Mouse (Mus musculus): ENCODE data around the gene Cpn1. TPM values are rescaled to one million over a fixed set of nuclear protein-coding genes. Genes with fewer than 3 reads are reported as not detected.

Cpn1 gene
- polyA plus RNA-seq, 1 experiment from 2014 or later = not detected

DNA sequence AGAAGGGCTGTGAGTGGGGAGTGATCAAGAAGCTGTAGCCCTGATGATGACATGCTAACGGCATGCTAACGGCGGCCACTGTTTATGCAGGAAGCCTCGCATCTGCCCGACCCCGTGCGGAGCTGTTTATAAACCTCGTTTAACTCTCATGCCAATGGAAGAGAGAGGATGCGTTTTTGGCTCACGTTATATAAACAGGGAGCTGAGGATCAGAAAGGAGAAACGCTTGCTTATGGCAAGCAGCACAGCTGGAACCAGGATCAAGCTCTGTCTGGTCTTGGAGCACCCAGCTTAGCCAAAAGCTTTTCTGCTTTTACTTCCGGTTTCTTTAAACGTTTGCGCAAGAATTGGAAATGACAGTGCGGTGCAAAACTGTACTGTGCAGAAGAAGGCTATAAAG lies 22.4 kb upstream of the Cpn1 start:
- Histone ChIP-seq H3K36me3 (no peaks in the 10 kb centered on the region), H3K4me2 (no peak overlapping the region), H3K9ac (no peak overlapping the region), H3K27ac (no peak overlapping the region), H3K4me1 (no peaks in the 10 kb centered on the region), H3K27me3 (no peaks in the 10 kb centered on the region), H3K4me3 (no peak overlapping the region), H3K9me3 (no peaks in the 10 kb centered on the region)
- 73% methylated on average over 15 of the region's 15 CpGs for WGBS
- ATAC-seq (ENCODE audit: insufficient number of reproducible peaks, insufficient read depth, low FRiP score, low TSS enrichment, low read depth) = no peak

DNA sequence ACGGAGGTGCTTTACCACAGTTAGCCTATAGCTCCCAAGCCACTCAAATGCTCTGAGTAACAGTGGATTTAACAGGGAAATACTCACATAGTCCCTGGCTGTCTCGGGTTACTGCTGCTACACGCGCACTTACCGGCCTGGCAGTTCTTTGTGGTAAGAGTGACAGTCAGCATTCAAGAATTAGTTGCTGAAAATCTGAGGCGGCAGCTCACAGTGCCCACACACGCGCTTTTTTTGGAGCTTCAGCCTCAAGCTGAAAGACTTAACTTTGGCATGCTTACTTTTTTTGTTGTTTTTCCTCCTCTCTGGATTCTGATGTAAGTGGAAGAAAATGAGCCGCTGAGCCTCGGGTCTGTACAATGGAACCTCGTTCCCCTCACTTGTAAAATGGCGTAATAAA lies 20.8 kb upstream of the Cpn1 start:
- no peak overlapping the region for H3K9ac ChIP-seq
- no peaks in the 10 kb centered on the region for H3K4me1 ChIP-seq
- ATAC-seq (ENCODE audit: insufficient number of reproducible peaks, insufficient read depth, low FRiP score, low TSS enrichment, low read depth) = no peak
- H3K9me3 ChIP-seq = no peaks in the 10 kb centered on the region
- no peak overlapping the region for H3K4me3 ChIP-seq
- no peak overlapping the region for H3K27ac ChIP-seq
- WGBS = 54% methylated on average over 12 of the region's 12 CpGs
- H3K36me3 ChIP-seq = no peaks in the 10 kb centered on the region
- H3K4me2 ChIP-seq = no peak overlapping the region
- H3K27me3 ChIP-seq = no peaks in the 10 kb centered on the region

DNA sequence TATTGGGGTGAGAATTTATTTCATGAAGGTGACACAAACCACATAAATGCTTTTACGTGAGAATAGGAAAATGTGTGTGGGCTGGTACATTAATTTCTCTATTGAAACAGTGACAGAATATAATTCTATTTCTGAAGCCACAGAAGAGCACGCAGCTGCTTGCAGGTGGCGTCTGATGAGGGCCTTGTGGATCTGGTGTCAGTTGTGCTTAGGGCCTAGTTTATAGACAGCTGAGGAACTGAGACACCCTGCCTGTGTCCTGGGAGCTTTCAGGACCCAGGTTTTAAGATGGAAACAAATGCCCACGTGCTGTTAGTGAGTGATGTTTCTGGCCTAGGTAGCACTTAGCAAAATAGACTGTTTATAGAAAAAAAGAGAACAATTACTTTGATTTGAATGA lies 18.7 kb upstream of the Cpn1 start:
- Histone ChIP-seq H3K36me3 (no peaks in the 10 kb centered on the region), H3K4me1 (no peaks in the 10 kb centered on the region), H3K27me3 (no peaks in the 10 kb centered on the region), H3K9ac (no peak overlapping the region), H3K4me3 (no peak overlapping the region), H3K27ac (no peak overlapping the region), H3K4me2 (no peak overlapping the region), H3K9me3 (no peaks in the 10 kb centered on the region)
- 78% methylated on average over 4 of the region's 4 CpGs for WGBS
- no peak for ATAC-seq (ENCODE audit: insufficient number of reproducible peaks, insufficient read depth, low FRiP score, low TSS enrichment, low read depth)

DNA sequence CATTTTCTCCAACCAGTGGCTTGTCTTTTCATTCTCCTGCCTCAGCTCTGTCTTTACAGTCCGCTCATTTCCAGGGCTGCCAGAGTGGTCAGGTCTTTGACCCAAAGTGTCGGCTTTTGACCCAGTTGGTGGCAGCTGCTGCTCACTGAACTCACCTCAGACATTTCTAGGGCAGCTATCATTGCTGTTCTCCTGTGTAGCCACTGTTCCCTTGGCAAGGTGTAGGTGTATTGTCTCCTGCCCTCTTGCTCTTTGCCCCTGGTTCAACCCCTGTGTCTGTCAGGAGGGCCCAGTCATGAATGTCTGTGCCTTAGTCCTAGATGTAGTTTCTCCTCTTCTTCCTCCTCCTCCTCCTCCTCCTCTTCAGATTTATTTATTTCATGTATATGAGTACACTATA lies 17.9 kb upstream of the Cpn1 start:
- no peak overlapping the region for H3K4me2 ChIP-seq
- ATAC-seq (ENCODE audit: insufficient number of reproducible peaks, insufficient read depth, low FRiP score, low TSS enrichment, low read depth) = no peak
- H3K9ac ChIP-seq = no peak overlapping the region
- no peak overlapping the region for H3K4me3 ChIP-seq
- WGBS = 88% methylated on average over 2 of the region's 2 CpGs
- no peaks in the 10 kb centered on the region for H3K9me3 ChIP-seq
- no peak overlapping the region for H3K27ac ChIP-seq
- no peaks in the 10 kb centered on the region for H3K36me3 ChIP-seq
- no peaks in the 10 kb centered on the region for H3K4me1 ChIP-seq
- no peaks in the 10 kb centered on the region for H3K27me3 ChIP-seq

DNA sequence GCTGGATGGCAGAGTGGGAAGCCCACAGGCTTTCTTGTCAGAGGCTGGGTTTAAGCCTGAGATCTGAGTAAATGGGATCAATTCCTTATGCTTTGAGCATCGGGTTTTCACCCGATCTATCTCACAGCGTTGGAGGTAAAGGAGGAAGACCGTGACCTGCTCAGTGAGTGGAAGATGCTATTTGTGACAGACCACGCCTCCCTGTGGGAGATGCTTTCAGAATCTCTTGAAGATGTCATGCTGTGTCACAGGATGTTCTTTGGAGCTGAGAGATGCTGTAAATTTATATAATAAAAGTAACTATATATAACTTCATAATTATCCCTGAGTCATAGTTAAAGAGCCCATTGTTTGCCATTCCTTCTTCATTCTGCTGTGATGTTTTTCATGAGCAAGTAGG lies 14.4 kb upstream of the Cpn1 start:
- WGBS = 76% methylated on average over 5 of the region's 5 CpGs
- Histone ChIP-seq H3K27ac (no peak overlapping the region), H3K9me3 (no peaks in the 10 kb centered on the region), H3K9ac (no peak overlapping the region), H3K4me3 (no peak overlapping the region), H3K27me3 (no peaks in the 10 kb centered on the region), H3K4me1 (no peaks in the 10 kb centered on the region), H3K4me2 (no peak overlapping the region), H3K36me3 (no peaks in the 10 kb centered on the region)
- no peak for ATAC-seq (ENCODE audit: insufficient number of reproducible peaks, insufficient read depth, low FRiP score, low TSS enrichment, low read depth)

DNA sequence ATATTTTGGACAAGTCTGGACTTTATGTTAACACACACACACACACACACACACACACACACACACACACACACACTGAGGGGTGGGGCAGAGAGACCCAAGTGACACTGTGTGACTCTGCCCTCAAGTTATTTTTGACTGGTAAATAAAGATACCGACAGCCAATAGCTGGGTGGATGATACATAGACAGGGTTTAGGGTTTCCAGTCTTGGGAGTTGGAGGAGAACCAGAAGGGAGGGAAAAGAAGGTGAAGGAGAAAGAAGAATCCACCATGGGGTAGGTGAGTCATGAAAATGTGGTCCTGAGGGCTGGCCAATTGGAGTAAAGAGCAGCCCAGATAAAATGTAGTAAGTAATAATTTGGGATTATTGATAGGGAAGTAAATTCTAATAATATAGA lies 13.7 kb upstream of the Cpn1 start:
- H3K27me3 ChIP-seq = no peaks in the 10 kb centered on the region
- no peaks in the 10 kb centered on the region for H3K4me1 ChIP-seq
- H3K9ac ChIP-seq = no peak overlapping the region
- no peaks in the 10 kb centered on the region for H3K9me3 ChIP-seq
- no peak overlapping the region for H3K4me2 ChIP-seq
- H3K27ac ChIP-seq = no peak overlapping the region
- ATAC-seq (ENCODE audit: insufficient number of reproducible peaks, insufficient read depth, low FRiP score, low TSS enrichment, low read depth) = no peak
- no peaks in the 10 kb centered on the region for H3K36me3 ChIP-seq
- 86% methylated on average over 1 of the region's 1 CpGs for WGBS
- no peak overlapping the region for H3K4me3 ChIP-seq

DNA sequence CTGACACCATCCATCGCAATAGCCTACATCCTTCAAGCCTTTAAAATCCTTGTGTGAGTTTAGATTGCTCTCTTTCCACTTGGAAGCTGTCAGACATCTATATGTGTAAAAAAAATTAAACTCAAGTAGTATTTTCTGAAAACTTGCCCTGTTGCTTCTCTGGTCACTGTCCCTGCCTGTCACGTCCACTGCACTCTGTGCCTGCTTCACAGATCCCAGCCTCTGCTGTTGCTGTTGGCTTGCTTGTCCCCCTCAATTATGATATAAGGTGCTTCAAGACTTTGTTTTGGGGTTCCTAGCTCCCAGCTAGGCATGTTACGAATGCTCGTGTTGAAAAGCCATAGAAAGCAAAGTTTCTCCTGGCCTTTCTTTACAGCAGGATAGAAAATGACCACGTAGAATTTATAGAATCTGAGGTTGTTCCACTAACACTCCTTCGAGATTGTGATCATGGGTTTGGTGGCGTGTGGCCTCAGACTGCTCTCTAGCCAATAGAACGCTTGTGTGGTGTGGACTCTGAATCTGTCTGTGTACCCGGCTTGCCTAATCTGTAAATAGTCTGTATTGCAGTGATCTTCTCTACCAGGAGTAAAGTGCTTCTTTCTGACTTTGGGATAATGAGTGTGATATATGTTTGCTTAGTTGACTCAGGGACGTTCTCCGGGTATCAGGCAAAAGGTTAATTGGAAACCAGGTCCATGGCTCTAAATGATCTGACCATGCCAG lies 12.6 kb upstream of the Cpn1 start:
- WGBS = 87% methylated on average over 11 of the region's 11 CpGs
- ATAC-seq (ENCODE audit: insufficient number of reproducible peaks, insufficient read depth, low FRiP score, low TSS enrichment, low read depth) = no peak
- H3K4me3 ChIP-seq = no peak overlapping the region

DNA sequence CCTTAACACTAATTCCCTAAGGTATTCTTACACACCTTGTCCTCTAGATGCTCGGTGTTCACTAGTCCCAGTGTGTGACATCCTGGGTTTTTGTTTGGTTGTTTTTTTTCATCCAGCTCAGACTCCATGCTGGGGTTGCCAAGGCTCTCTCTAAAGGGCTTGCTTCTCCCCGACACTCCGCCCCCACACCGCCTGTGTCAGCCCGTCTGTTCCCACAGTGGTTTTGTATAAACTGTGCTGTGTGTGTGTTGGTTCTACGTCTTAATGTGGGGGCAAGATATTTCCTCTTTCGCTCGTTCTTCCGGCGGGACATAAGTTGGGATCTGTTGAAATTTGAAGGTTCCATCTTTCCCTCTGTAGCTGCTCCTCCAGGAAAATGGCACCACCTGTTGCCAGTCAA lies 11.7 kb upstream of the Cpn1 start:
- no peak for ATAC-seq (ENCODE audit: insufficient number of reproducible peaks, insufficient read depth, low FRiP score, low TSS enrichment, low read depth)
- no peak overlapping the region for H3K27ac ChIP-seq
- WGBS = 88% methylated on average over 10 of the region's 10 CpGs
- H3K9me3 ChIP-seq = no peaks in the 10 kb centered on the region
- no peaks in the 10 kb centered on the region for H3K27me3 ChIP-seq
- no peaks in the 10 kb centered on the region for H3K4me1 ChIP-seq
- H3K4me2 ChIP-seq = no peak overlapping the region
- H3K4me3 ChIP-seq = no peak overlapping the region
- H3K36me3 ChIP-seq = no peaks in the 10 kb centered on the region
- H3K9ac ChIP-seq = no peak overlapping the region

More for the DNA sequence above, 12.6 kb upstream of the Cpn1 start:
- no peak overlapping the region for H3K27ac ChIP-seq
- H3K9me3 ChIP-seq = no peaks in the 10 kb centered on the region
- no peak overlapping the region for H3K9ac ChIP-seq
- no peak overlapping the region for H3K4me2 ChIP-seq
- no peaks in the 10 kb centered on the region for H3K4me1 ChIP-seq
- H3K36me3 ChIP-seq = no peaks in the 10 kb centered on the region
- no peaks in the 10 kb centered on the region for H3K27me3 ChIP-seq

DNA sequence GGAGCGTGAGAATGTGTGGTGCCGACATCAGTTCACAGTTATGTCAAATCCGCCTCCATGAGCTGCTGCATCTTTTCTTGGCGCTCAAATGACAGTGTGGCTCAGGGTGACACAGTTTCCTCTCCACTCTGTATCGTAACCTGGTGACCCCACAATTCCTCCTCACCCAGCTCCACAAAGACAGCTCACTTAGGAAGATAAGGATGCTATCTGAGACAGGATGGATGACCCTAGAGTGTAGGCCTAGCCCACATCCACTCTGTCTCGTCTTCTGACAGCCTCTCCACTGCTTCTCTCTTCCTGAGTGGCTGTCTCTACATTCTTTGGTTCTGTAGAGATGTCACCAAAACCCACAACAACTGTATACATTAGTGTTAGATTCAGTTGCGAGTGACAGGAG lies 9.1 kb upstream of the Cpn1 start:
- ATAC-seq (ENCODE audit: insufficient number of reproducible peaks, insufficient read depth, low FRiP score, low TSS enrichment, low read depth) = no peak
- H3K4me1 ChIP-seq = no peaks in the 10 kb centered on the region
- H3K4me2 ChIP-seq = no peak overlapping the region
- H3K9ac ChIP-seq = no peak overlapping the region
- H3K27me3 ChIP-seq = no peaks in the 10 kb centered on the region
- H3K9me3 ChIP-seq = no peaks in the 10 kb centered on the region
- H3K27ac ChIP-seq = no peak overlapping the region
- 79% methylated on average over 7 of the region's 7 CpGs for WGBS
- no peak overlapping the region for H3K4me3 ChIP-seq
- H3K36me3 ChIP-seq = no peaks in the 10 kb centered on the region

DNA sequence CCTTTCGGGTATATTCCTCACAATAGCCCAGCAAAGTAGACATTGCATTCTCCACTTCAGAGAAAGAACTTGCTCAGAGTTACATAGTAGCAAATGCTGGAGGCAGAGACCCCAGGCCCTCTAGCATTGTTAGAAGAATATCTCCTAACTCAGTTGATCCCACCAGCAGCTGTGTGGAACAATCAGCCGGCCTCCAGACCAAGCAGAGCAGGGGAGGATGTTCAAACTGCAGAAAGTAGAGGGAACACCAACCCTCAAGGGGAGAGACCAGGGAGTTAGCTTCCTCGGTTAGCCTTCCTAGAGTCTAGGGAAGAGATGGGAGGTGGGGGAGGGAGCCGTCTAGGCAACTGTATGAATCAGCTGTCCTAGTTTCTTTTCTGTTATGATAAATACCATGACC lies 6.1 kb upstream of the Cpn1 start:
- 68% methylated on average over 4 of the region's 4 CpGs for WGBS
- no peaks in the 10 kb centered on the region for H3K36me3 ChIP-seq
- ATAC-seq (ENCODE audit: insufficient number of reproducible peaks, insufficient read depth, low FRiP score, low TSS enrichment, low read depth) = no peak

DNA sequence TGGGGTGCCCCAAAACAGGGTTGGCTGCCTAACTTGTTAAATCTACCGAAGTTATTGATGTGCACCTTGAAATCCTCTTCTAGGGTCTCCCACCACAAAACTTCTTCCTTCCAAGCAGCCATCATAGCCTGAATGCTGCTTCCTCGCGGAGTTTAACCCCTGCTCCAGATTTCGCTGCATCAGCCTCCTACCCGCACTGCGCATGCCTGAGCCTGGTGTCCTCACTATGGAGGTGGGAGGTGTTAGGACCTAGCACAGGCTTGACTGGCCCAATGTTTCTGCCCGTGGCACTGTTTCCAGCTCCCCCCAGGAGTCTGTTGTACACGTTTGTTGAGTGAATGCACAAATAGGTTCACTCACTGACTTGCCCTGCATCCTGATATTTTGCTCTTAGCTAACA lies 4.0 kb upstream of the Cpn1 start:
- no peaks in the 10 kb centered on the region for H3K9me3 ChIP-seq
- H3K9ac ChIP-seq = no peak overlapping the region
- no peaks in the 10 kb centered on the region for H3K36me3 ChIP-seq
- no peak overlapping the region for H3K4me3 ChIP-seq
- H3K27me3 ChIP-seq = peaks cover 16% of the 10 kb centered on the region
- ATAC-seq (ENCODE audit: insufficient number of reproducible peaks, insufficient read depth, low FRiP score, low TSS enrichment, low read depth) = no peak
- no peak overlapping the region for H3K27ac ChIP-seq
- WGBS = 82% methylated on average over 8 of the region's 8 CpGs
- 0 out of 2 replicates have a peak, but pooled peaks cover 7% of the 10 kb centered on the region for H3K4me1 ChIP-seq
- no peak overlapping the region for H3K4me2 ChIP-seq

More for the DNA sequence above, 6.1 kb upstream of the Cpn1 start:
- H3K4me1 ChIP-seq = no peaks in the 10 kb centered on the region
- no peak overlapping the region for H3K9ac ChIP-seq
- H3K27me3 ChIP-seq = no peaks in the 10 kb centered on the region
- H3K4me3 ChIP-seq = no peak overlapping the region
- no peak overlapping the region for H3K27ac ChIP-seq
- no peak overlapping the region for H3K4me2 ChIP-seq
- H3K9me3 ChIP-seq = no peaks in the 10 kb centered on the region

DNA sequence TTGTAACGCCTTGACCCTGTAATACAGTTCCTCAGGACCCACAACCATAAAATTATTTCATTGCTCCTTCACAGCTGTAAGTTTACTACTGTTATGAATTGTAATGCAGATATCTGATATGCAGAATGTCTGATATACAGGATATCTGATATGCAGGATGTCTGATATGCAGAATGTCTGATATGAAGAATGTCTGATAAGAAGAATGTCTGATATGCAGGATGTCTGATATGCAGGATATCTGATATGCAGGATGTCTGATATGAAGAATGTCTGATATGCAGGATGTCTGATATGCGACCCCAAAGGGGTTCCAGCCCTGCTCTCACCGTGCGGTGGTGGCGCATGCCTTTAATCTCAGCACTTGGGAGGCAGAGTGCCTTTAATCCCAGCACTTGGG lies 4.4 kb downstream of the Cpn1 start:
- no peak for ATAC-seq (ENCODE audit: insufficient number of reproducible peaks, insufficient read depth, low FRiP score, low TSS enrichment, low read depth)
- Histone ChIP-seq H3K36me3 (no peaks in the 10 kb centered on the region), H3K4me2 (no peak overlapping the region), H3K27me3 (peaks cover 13% of the 10 kb centered on the region), H3K4me3 (no peak overlapping the region), H3K4me1 (0 out of 2 replicates have a peak, but pooled peaks cover 7% of the 10 kb centered on the region), H3K9me3 (no peaks in the 10 kb centered on the region), H3K9ac (no peak overlapping the region), H3K27ac (no peak overlapping the region)
- 88% methylated on average over 5 of the region's 5 CpGs for WGBS

All from embryonic facial prominence, embryonic 13.5 days (tissue).